Mouse (Mus musculus) testis, adult 2 months (tissue): ENCODE measurements around the gene Pik3ca. TPM values are rescaled to one million over a fixed set of nuclear protein-coding genes. Genes with fewer than 3 reads are reported as not detected.

Experiments used
- H3K27ac ChIP-seq: fragments of 200-500 bp; 2 replicates; pipeline ENCODE4 v1.5.1; 2012; ENCODE audit warnings: low read depth, low read length; ENCODE audit not compliant: control insufficient read depth, insufficient read depth
- H3K27me3 ChIP-seq: fragments of 200-500 bp; 2 replicates; pipeline ENCODE4 v1.6.1; 2012; ENCODE audit warnings: mild to moderate bottlenecking, low read length, moderate library complexity; ENCODE audit not compliant: control insufficient read depth, insufficient read depth
- H3K36me3 ChIP-seq: fragments of 200-500 bp; 2 replicates; pipeline ENCODE4 v1.6.1; 2012; ENCODE audit warnings: mild to moderate bottlenecking, low read length; ENCODE audit not compliant: control insufficient read depth, insufficient read depth
- H3K4me1 ChIP-seq: fragments of 200-500 bp; 2 replicates; pipeline ENCODE4 v1.6.1; 2012; ENCODE audit warnings: low read length; ENCODE audit not compliant: control insufficient read depth, insufficient read depth
- H3K4me3 ChIP-seq: fragments of 200-500 bp; 2 replicates; pipeline ENCODE4 v1.5.1; 2012; ENCODE audit warnings: low read depth, mild to moderate bottlenecking, low read length, moderate library complexity, mixed read lengths; ENCODE audit not compliant: control insufficient read depth
- CTCF ChIP-seq: fragments of 200-500 bp; IDR thresholded peaks from 2 replicates; pipeline ENCODE4 v1.5.1; 2012; ENCODE audit warnings: low read depth, mild to moderate bottlenecking, inconsistent platforms, low read length, moderate library complexity; ENCODE audit not compliant: control insufficient read depth, insufficient read depth, insufficient replicate concordance
- POLR2A ChIP-seq: fragments of 200-500 bp; IDR thresholded peaks from 2 replicates; pipeline ENCODE4 v1.6.1; 2012; ENCODE audit warnings: low read depth, mild to moderate bottlenecking, inconsistent platforms, low read length, moderate library complexity; ENCODE audit not compliant: control insufficient read depth
- polyA plus RNA-seq: library from polyadenylated mRNA; depleted of rRNA; stranded (reverse); fragments of >200 nt; gene quantifications from 2 replicates; pipeline ENCODE4 v1.2.3, GENCODE M21; 2012

Gene Pik3ca
- polyA plus RNA-seq, 1 experiment, result 4.9 TPM

- Histone ChIP-seq H3K36me3 (no peaks in the 10 kb centered on the region), H3K27ac (no peak overlapping the region), H3K4me3 (no peak overlapping the region; the same call in 1 of the 2 replicates), H3K27me3 (no peaks in the 10 kb centered on the region), H3K4me1 (peaks cover 5% of the 10 kb centered on the region)
- TF ChIP-seq POLR2A (no peak), CTCF (no peak)
Observed at GRCm38 (mm10) chr3:32494387-32495087, 97.1 kb downstream of the Pik3ca start.

DNA sequence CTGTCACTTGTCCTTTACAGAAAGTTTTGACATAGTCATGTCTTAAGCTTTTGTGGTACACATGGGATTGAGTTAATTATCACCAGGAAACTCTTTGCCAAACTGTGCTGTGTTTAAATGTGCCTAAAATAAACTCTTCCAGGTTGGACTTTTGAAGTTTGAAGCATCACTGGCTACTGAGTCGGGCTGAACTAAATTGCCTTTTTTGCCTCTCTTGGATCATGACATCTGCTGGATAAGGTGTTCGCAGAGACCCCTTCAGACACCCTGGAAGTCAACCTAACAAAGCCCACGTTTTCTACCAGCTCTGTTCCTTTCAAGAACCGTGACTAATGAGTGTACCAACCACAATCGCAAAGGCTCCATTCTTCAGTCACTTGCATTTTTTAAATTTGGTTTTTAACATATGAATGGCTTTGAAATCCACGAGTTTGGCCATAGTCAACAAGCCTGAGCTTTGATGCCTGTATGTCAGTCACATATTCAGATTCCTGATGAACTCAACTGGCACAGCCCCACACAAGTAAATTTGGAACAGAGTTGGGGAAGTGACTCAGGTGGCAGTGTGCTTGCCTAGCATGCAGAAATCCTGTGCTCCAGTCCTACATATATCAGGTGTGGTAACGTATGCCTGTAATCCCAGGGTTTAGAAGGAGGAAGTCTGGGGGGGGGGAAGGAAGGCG, 97.8 kb downstream of the Pik3ca start:
- H3K27me3 ChIP-seq, result no peaks in the 10 kb centered on the region
- peaks cover 5% of the 10 kb centered on the region for H3K4me1 ChIP-seq
- no peak overlapping the region for H3K4me3 ChIP-seq
- TF ChIP-seq POLR2A (no peak), CTCF (no peak)
- H3K27ac ChIP-seq, result no peak overlapping the region
- H3K36me3 ChIP-seq, result no peaks in the 10 kb centered on the region

DNA sequence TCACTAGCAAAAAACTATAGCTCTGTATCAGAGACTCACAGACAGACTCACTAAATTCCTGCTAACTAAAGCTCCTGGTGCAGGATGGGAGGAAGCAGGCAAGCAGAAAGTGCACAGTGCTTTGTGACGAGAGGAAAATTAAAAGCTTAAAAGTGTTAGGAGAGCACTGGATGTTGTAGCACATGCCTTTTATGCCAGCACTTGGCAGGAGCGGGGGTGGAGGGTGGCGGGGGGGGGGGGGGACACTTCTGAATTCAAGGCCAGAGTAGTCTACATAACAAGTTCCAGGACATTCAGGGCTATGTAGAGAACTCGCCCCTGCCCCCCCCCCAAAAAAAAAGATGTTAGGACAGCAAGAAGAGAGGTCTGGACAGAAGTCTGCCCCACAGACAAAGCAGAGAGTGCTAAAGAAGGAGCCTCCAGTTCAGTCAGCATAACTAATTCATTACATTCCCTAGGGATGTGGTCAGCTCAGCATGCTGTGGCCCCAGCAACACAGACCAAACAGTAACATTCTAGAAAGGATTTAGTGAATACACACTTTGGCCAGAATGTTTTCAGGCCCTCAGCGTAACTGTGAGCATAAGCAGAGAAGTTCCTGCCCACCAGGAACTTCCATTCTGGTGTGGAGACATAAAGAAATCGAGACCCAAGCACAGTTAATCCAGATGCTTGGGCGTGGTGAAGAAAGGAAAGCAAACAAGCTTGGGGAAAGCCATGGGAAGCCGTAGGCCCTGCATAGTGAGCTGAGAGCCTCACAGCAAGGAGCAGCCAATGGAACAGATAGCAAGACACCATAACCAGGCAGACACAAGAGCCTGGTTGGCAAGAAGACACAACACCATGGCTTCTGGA, 98.6 kb downstream of the Pik3ca start:
- H3K4me3 ChIP-seq, result no peak overlapping the region
- TF ChIP-seq POLR2A (no peak), CTCF (no peak)
- 0 out of 2 replicates have a peak overlapping the region, but pooled peaks have one; percentile 22 for H3K27ac ChIP-seq
- H3K27me3 ChIP-seq, result no peaks in the 10 kb centered on the region
- no peaks in the 10 kb centered on the region for H3K36me3 ChIP-seq
- peaks cover 7% of the 10 kb centered on the region for H3K4me1 ChIP-seq

GRCm38 (mm10) chr3:32496711-32497070, 99.2 kb downstream of the Pik3ca start:
- Histone ChIP-seq H3K27me3 (no peaks in the 10 kb centered on the region), H3K4me1 (peaks cover 9% of the 10 kb centered on the region), H3K36me3 (no peaks in the 10 kb centered on the region), H3K4me3 (no peak overlapping the region), H3K27ac (0 out of 2 replicates have a peak overlapping the region, but pooled peaks have one; percentile 22)
- TF ChIP-seq CTCF, result no peak
- TF ChIP-seq POLR2A, result no peak

GRCm38 (mm10) chr3:32500346-32500745, 102.9 kb downstream of the Pik3ca start:
- TF ChIP-seq CTCF (no peak), POLR2A (no peak)
- Histone ChIP-seq H3K4me3 (peak overlapping the region; percentile 41), H3K27ac (peak overlapping the region; percentile 80), H3K27me3 (no peaks in the 10 kb centered on the region), H3K36me3 (no peaks in the 10 kb centered on the region), H3K4me1 (peaks cover 13% of the 10 kb centered on the region)

- TF ChIP-seq CTCF (no peak), POLR2A (no peak)
Observed at GRCm38 (mm10) chr3:32505841-32506240, 108.4 kb downstream of the Pik3ca start.

GRCm38 (mm10) chr3:32506366-32507225, 109.1 kb downstream of the Pik3ca start:
- Histone ChIP-seq H3K27ac (no peak overlapping the region), H3K4me3 (no peak overlapping the region), H3K27me3 (no peaks in the 10 kb centered on the region), H3K4me1 (peaks cover 15% of the 10 kb centered on the region), H3K36me3 (no peaks in the 10 kb centered on the region)
- TF ChIP-seq CTCF (no peak), POLR2A (no peak)

More at GRCm38 (mm10) chr3:32505841-32506240, 108.4 kb downstream of the Pik3ca start:
- Histone ChIP-seq H3K27me3 (no peaks in the 10 kb centered on the region), H3K27ac (no peak overlapping the region), H3K4me3 (no peak overlapping the region), H3K36me3 (no peaks in the 10 kb centered on the region), H3K4me1 (peaks cover 13% of the 10 kb centered on the region)
